Mouse (Mus musculus): Measurements from ENCODE around the gene 1810024B03Rik. TPM values are rescaled to one million over a fixed set of nuclear protein-coding genes. Genes with fewer than 3 reads are reported as not detected.
A peak's percentile ranks its signal among the peaks of the same experiment; 100 is the strongest.

1810024B03Rik gene
- polyA plus RNA-seq, 1 experiment = 1.1 TPM

DNA sequence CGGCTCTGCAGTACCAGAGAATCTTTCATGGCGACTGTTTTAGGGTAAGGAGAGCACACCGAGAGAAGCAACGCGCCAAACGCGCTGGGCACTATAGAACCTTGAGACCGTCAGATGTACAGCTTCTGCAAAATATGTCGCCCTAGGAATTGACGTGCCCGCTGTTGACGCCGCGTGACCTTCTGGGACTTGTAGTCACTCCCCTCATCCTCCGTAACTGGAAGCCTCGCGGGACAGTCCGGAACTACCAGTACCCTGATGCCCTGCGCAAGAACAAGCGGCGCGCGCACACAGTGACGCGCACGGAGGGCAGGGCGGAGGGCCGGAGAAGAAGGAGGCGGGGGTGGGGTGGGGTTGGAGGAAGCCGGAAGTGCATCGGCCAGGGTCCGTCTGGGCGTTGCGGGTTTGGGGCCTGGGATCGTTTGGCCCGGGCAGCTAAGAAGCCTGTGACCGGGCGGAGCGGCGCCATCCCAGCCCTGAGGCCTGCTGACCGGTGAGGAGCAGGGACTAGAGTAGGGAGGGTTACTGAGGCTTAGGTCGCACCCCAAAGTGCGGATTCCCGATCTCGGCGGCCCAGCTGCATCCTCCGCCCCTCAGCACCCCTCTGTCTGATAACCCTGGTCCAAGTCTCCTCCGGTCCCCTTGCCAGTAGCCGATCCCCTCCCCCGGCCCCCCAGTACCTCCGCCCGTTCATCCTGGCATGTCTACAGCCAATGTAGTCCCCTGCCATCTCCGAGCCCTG, 39.7 kb upstream of the 1810024B03Rik start, which contains the start of the genes Ciao1 and Tmem127:
Ciao1 (minus strand) TSS at position 225 of the 742 bp plus-strand sequence.
Tmem127 (plus strand) TSS at position 317 of the 742 bp plus-strand sequence.
- TF ChIP-seq POLR2AphosphoS2 (IDR thresholded peaks at IDR 0.05; ENCODE audit: insufficient read length, low read depth) = peak; percentile 85
- TF ChIP-seq SRF (IDR thresholded peaks at IDR 0.05; ENCODE audit: control insufficient read depth, insufficient read length, low read depth) = peak; percentile 71
- no peak for TF ChIP-seq CEBPB (IDR thresholded peaks at IDR 0.05; ENCODE audit: insufficient read depth, poor library complexity, severe bottlenecking)
- no peak for TF ChIP-seq TCF3 (IDR thresholded peaks at IDR 0.05; ENCODE audit: insufficient read length, low read depth)
- peak; percentile 75 for TF ChIP-seq USF1 (IDR thresholded peaks at IDR 0.05; ENCODE audit: low read depth)
- no peak for TF ChIP-seq REST (IDR thresholded peaks at IDR 0.05; ENCODE audit: insufficient read depth, insufficient read length)
- TF ChIP-seq MYOD1 (IDR thresholded peaks at IDR 0.05; ENCODE audit: control insufficient read depth in 1 of 3, insufficient read length in 2 of 3, low read depth in 2 of 3) = peak in 1 of 3 experiments; percentile 6
- TF ChIP-seq MYOG (IDR thresholded peaks at IDR 0.05; ENCODE audit: control insufficient read depth in 1 of 3, insufficient read depth in 1 of 3, insufficient read length in 2 of 3, low read depth in 2 of 3) = peak in 1 of 3 experiments; percentile 16
- peak; percentile 50 for TF ChIP-seq E2F4 (IDR thresholded peaks at IDR 0.05; ENCODE audit: insufficient read depth)
- TF ChIP-seq POLR2A (IDR thresholded peaks at IDR 0.05; ENCODE audit: insufficient read length, low read depth) = peak; percentile 77
- no peak for TF ChIP-seq TCF12 (IDR thresholded peaks at IDR 0.05; ENCODE audit: insufficient read depth, poor library complexity, severe bottlenecking)
- no peak for TF ChIP-seq MAX (IDR thresholded peaks at IDR 0.05; ENCODE audit: low read depth)
- H3K27me3 ChIP-seq (ENCODE audit: control insufficient read depth, insufficient read depth, insufficient read length) = no peaks in the 10 kb centered on the region
- H3K4me2 ChIP-seq (ENCODE audit: low read depth) = peak within 1 kb of the TSS; percentile 97
- H3ac ChIP-seq (ENCODE audit: control insufficient read depth, insufficient read length) = peak within 1 kb of the TSS; percentile 48
- H3K36me3 ChIP-seq (ENCODE audit: control insufficient read depth, insufficient read depth) = peaks cover 6% of the 10 kb centered on the region
- peaks cover 23% of the 10 kb centered on the region for H3K79me2 ChIP-seq (ENCODE audit: control insufficient read depth, insufficient read depth)
- H3K4me3 ChIP-seq = peak within 1 kb of the TSS; percentile 97

DNA sequence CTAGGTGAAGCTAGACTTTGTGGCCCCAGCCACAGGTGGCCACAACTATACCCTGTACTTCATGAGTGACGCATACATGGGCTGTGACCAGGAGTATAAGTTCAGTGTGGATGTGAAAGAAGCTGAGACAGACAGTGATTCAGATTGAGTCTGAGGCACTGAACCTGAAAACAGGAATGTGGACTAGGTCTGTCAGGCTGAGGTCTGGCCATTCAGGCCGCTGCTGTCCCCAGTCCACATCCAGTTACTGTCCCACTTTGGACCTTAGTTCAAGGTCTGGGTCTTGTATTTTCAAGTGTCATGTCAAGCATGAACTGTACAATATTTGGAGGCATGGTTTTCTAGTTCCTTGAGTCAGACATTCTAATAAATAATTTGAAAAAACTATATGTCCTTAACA, 32.0 kb upstream of the 1810024B03Rik start:
- Histone ChIP-seq H3K79me2 (ENCODE audit: control insufficient read depth, insufficient read depth) (no peaks in the 10 kb centered on the region), H3K4me2 (ENCODE audit: low read depth) (no peak overlapping the region), H3K4me3 (no peak overlapping the region), H3ac (ENCODE audit: control insufficient read depth, insufficient read length) (no peak overlapping the region), H3K27me3 (ENCODE audit: control insufficient read depth, insufficient read depth, insufficient read length) (no peaks in the 10 kb centered on the region), H3K36me3 (ENCODE audit: control insufficient read depth, insufficient read depth) (peaks cover 49% of the 10 kb centered on the region)
- TF ChIP-seq E2F4 (IDR thresholded peaks at IDR 0.05; ENCODE audit: insufficient read depth) (no peak), TCF12 (IDR thresholded peaks at IDR 0.05; ENCODE audit: insufficient read depth, poor library complexity, severe bottlenecking) (no peak), POLR2A (IDR thresholded peaks at IDR 0.05; ENCODE audit: insufficient read length, low read depth) (no peak), TCF3 (IDR thresholded peaks at IDR 0.05; ENCODE audit: insufficient read length, low read depth) (no peak), MAX (IDR thresholded peaks at IDR 0.05; ENCODE audit: low read depth) (no peak), USF1 (IDR thresholded peaks at IDR 0.05; ENCODE audit: low read depth) (no peak)

DNA sequence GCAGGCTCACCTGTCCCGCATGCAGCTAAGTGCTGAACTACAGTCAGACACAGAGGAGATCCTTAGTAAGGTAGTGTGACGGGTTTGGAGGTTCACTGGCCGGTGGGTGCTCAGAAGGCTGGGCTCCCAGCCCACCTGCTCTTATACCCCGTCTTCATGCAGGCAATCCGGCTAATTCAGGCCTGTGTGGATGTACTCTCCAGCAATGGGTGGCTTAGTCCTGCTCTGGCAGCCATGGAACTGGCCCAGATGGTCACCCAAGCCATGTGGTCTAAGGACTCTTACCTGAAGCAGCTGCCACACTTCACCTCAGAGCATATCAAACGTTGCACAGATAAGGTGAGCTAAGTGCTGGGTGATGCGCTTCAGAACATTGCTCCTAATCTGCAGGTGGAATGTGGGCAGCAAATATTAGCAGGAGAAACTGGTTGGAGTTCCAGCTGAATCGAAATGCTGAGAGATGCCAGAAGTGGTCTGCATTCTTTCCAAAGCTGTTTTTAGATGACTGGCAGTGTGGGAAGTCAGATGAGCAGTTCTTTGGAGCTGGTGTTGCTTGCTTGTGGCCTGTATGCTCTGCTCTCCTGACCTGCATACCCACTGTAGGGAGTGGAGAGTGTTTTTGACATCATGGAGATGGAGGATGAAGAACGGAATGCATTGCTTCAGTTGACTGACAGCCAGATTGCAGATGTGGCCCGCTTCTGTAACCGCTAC, 30.0 kb upstream of the 1810024B03Rik start:
- Histone ChIP-seq H3ac (ENCODE audit: control insufficient read depth, insufficient read length) (no peak overlapping the region), H3K4me2 (ENCODE audit: low read depth) (no peak overlapping the region), H3K4me3 (no peak overlapping the region), H3K36me3 (ENCODE audit: control insufficient read depth, insufficient read depth) (peaks cover 55% of the 10 kb centered on the region), H3K79me2 (ENCODE audit: control insufficient read depth, insufficient read depth) (no peaks in the 10 kb centered on the region), H3K27me3 (ENCODE audit: control insufficient read depth, insufficient read depth, insufficient read length) (no peaks in the 10 kb centered on the region)
- TF ChIP-seq POLR2AphosphoS2 (IDR thresholded peaks at IDR 0.05; ENCODE audit: insufficient read length, low read depth) (no peak), TCF12 (IDR thresholded peaks at IDR 0.05; ENCODE audit: insufficient read depth, poor library complexity, severe bottlenecking) (no peak), REST (IDR thresholded peaks at IDR 0.05; ENCODE audit: insufficient read depth, insufficient read length) (no peak), MAX (IDR thresholded peaks at IDR 0.05; ENCODE audit: low read depth) (no peak), USF1 (IDR thresholded peaks at IDR 0.05; ENCODE audit: low read depth) (no peak), TCF3 (IDR thresholded peaks at IDR 0.05; ENCODE audit: insufficient read length, low read depth) (no peak), CEBPB (IDR thresholded peaks at IDR 0.05; ENCODE audit: insufficient read depth, poor library complexity, severe bottlenecking) (no peak)

DNA sequence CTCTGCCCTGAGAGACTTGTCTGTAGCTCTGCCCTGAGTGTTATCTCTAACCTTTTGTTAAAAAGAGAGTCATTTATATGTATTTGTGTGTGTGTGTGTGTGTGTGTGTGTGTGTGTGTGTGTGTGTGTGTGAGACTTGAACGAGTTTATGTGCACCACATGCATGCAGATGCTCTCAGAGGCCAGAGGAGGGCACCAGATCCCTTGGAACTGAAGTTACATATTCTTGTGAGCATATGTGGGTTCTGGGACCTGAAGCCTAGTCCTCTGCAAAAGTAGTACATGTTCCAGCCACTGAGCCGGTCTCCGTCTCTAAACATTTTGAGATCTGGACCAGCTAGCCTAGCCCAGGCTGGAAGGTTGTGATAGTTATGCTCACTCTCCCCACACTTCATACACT, 17.2 kb upstream of the 1810024B03Rik start:
- Histone ChIP-seq H3K36me3 (ENCODE audit: control insufficient read depth, insufficient read depth) (peaks cover 71% of the 10 kb centered on the region), H3K27me3 (ENCODE audit: control insufficient read depth, insufficient read depth, insufficient read length) (no peaks in the 10 kb centered on the region), H3K4me2 (ENCODE audit: low read depth) (no peak overlapping the region), H3ac (ENCODE audit: control insufficient read depth, insufficient read length) (no peak overlapping the region), H3K79me2 (ENCODE audit: control insufficient read depth, insufficient read depth) (no peaks in the 10 kb centered on the region), H3K4me3 (no peak overlapping the region)
- no peak for TF ChIP-seq TCF12 (IDR thresholded peaks at IDR 0.05; ENCODE audit: insufficient read depth, poor library complexity, severe bottlenecking)
- no peak for TF ChIP-seq REST (IDR thresholded peaks at IDR 0.05; ENCODE audit: insufficient read depth, insufficient read length)
- TF ChIP-seq MYOD1 (IDR thresholded peaks at IDR 0.05; ENCODE audit: control insufficient read depth in 1 of 3, insufficient read length in 2 of 3, low read depth in 2 of 3) = no peak
- no peak for TF ChIP-seq SRF (IDR thresholded peaks at IDR 0.05; ENCODE audit: control insufficient read depth, insufficient read length, low read depth)
- TF ChIP-seq POLR2AphosphoS2 (IDR thresholded peaks at IDR 0.05; ENCODE audit: insufficient read length, low read depth) = no peak
- TF ChIP-seq POLR2A (IDR thresholded peaks at IDR 0.05; ENCODE audit: insufficient read length, low read depth) = no peak
- TF ChIP-seq MAX (IDR thresholded peaks at IDR 0.05; ENCODE audit: low read depth) = no peak
- TF ChIP-seq TCF3 (IDR thresholded peaks at IDR 0.05; ENCODE audit: insufficient read length, low read depth) = no peak
- no peak for TF ChIP-seq CEBPB (IDR thresholded peaks at IDR 0.05; ENCODE audit: insufficient read depth, poor library complexity, severe bottlenecking)
- TF ChIP-seq MYOG (IDR thresholded peaks at IDR 0.05; ENCODE audit: control insufficient read depth in 1 of 3, insufficient read depth in 1 of 3, insufficient read length in 2 of 3, low read depth in 2 of 3) = no peak
- no peak for TF ChIP-seq E2F4 (IDR thresholded peaks at IDR 0.05; ENCODE audit: insufficient read depth)
- no peak for TF ChIP-seq USF1 (IDR thresholded peaks at IDR 0.05; ENCODE audit: low read depth)
